Mouse (Mus musculus): Measurements from ENCODE around the gene Cacna1d.

- no peak for TF ChIP-seq CTCF (IDR thresholded peaks at IDR 0.05; ENCODE audit: low read depth, low read length)
- no peak for TF ChIP-seq POLR2A (IDR thresholded peaks at IDR 0.05; ENCODE audit: borderline replicate concordance, low read depth, low read length)
These were observed 444.3 kb downstream of the Cacna1d start for GRCm38 (mm10) chr14:30046976-30047375.
